Mouse (Mus musculus) yolk sac, embryonic 10.5 days (tissue): ENCODE data around the gene Med15.

Experiments
- DNase-seq: peaks from one replicate; pipeline ENCODE4 v3.0.0-alpha.2; 2017; ENCODE audit warnings: low spot score

Med15 gene

GRCm38 (mm10) chr16:17732021-17732420 is 670 bp downstream of the Med15 start:
- no peak for DNase-seq

- DNase-seq: no peak
Observed at GRCm38 (mm10) chr16:17729974-17730373, 2.7 kb downstream of the Med15 start.

- DNase-seq: peak; percentile 22
Observed at GRCm38 (mm10) chr16:17727179-17727861, 5.4 kb downstream of the Med15 start.

- no peak for DNase-seq
Observed at GRCm38 (mm10) chr16:17724448-17724847, 8.2 kb downstream of the Med15 start.

GRCm38 (mm10) chr16:17723325-17723626 is 9.4 kb downstream of the Med15 start:
- no peak for DNase-seq

- peak; percentile 93 for DNase-seq
Observed at GRCm38 (mm10) chr16:17722461-17723324, 10.0 kb downstream of the Med15 start.

GRCm38 (mm10) chr16:17721822-17722460 is 10.8 kb downstream of the Med15 start:
- no peak for DNase-seq

- DNase-seq: no peak
Observed at GRCm38 (mm10) chr16:17721114-17721808, 11.4 kb downstream of the Med15 start.

- no peak for DNase-seq
Observed at GRCm38 (mm10) chr16:17717791-17718190, 14.9 kb downstream of the Med15 start.

GRCm38 (mm10) chr16:17707541-17707940 is 25.1 kb downstream of the Med15 start:
- no peak for DNase-seq

- no peak for DNase-seq
Observed at GRCm38 (mm10) chr16:17701043-17701405, 31.7 kb downstream of the Med15 start.

- peak; percentile 18 for DNase-seq
Observed at GRCm38 (mm10) chr16:17700386-17701042, 32.2 kb downstream of the Med15 start.

GRCm38 (mm10) chr16:17694860-17695259 is 37.8 kb downstream of the Med15 start:
- no peak for DNase-seq

GRCm38 (mm10) chr16:17669886-17670285 is 62.8 kb downstream of the Med15 start:
- no peak for DNase-seq

GRCm38 (mm10) chr16:17665568-17665967 is 67.1 kb downstream of the Med15 start:
- DNase-seq: no peak

- no peak for DNase-seq
Observed at GRCm38 (mm10) chr16:17656212-17656871, 76.3 kb downstream of the Med15 start.

GRCm38 (mm10) chr16:17654188-17654795 is 78.4 kb downstream of the Med15 start:
- DNase-seq: no peak

GRCm38 (mm10) chr16:17653601-17654000 is 79.1 kb downstream of the Med15 start:
- DNase-seq: no peak

- DNase-seq: no peak
Observed at GRCm38 (mm10) chr16:17652607-17653006, 80.1 kb downstream of the Med15 start.

- no peak for DNase-seq
Observed at GRCm38 (mm10) chr16:17650711-17651110, 82.0 kb downstream of the Med15 start.
